Mouse (Mus musculus): ENCODE measurements around the gene Pik3r3. TPM values are rescaled to one million over a fixed set of nuclear protein-coding genes. Genes with fewer than 3 reads are reported as not detected.

Gene Pik3r3
- total and polyA plus RNA-seq, 2 experiments from 2014 or later = 8.5 to 10.3 TPM

GRCm38 (mm10) chr4:116220071-116220650, 1.3 kb upstream of the Pik3r3 start:
- Histone ChIP-seq H3K4me3 (ENCODE audit: low read depth, low read length) (peak overlapping the region; percentile 91), H3K9me3 (replicated peaks; ENCODE audit: control insufficient read depth, low read length) (no peaks in the 10 kb centered on the region), H3K9ac (replicated peaks; ENCODE audit: low read depth, low read length) (peak overlapping the region; percentile 88), H3K27ac (ENCODE audit: low read depth) (peak overlapping the region; percentile 100), H3K27me3 (ENCODE audit: control insufficient read depth, insufficient read depth, low read length) (no peaks in the 10 kb centered on the region), H3K36me3 (replicated peaks; ENCODE audit: control insufficient read depth, insufficient read depth, low read length) (no peaks in the 10 kb centered on the region), H3K4me1 (ENCODE audit: control insufficient read depth, insufficient read depth) (peaks cover 10% of the 10 kb centered on the region; the same call in 1 of the 2 replicates), H3K4me2 (ENCODE audit: low read depth, low read length) (peak overlapping the region; percentile 87)
- no peak for TF ChIP-seq EP300 (IDR thresholded peaks at IDR 0.05; ENCODE audit: low read depth)
- no peak for TF ChIP-seq CTCF (IDR thresholded peaks at IDR 0.05; ENCODE audit: low read depth)
- 17% methylated on average over 6 of the region's 6 CpGs for WGBS
- ATAC-seq (ENCODE audit: insufficient read depth, low read depth) (no peak), DNase-seq (ENCODE audit: low spot score) (peak; percentile 43)

- Histone ChIP-seq H3K4me3 (ENCODE audit: low read depth, low read length) (peak overlapping the region; percentile 91), H3K9me3 (replicated peaks; ENCODE audit: control insufficient read depth, low read length) (no peaks in the 10 kb centered on the region), H3K4me1 (ENCODE audit: control insufficient read depth, insufficient read depth) (peaks cover 10% of the 10 kb centered on the region; the same call in 1 of the 2 replicates), H3K27ac (ENCODE audit: low read depth) (peak overlapping the region; percentile 100), H3K9ac (replicated peaks; ENCODE audit: low read depth, low read length) (peak overlapping the region; percentile 88), H3K4me2 (ENCODE audit: low read depth, low read length) (peak overlapping the region; percentile 87), H3K36me3 (replicated peaks; ENCODE audit: control insufficient read depth, insufficient read depth, low read length) (no peaks in the 10 kb centered on the region), H3K27me3 (ENCODE audit: control insufficient read depth, insufficient read depth, low read length) (no peaks in the 10 kb centered on the region)
- no peak for TF ChIP-seq CTCF (IDR thresholded peaks at IDR 0.05; ENCODE audit: low read depth)
- no peak; the same call in 1 of the 2 replicates for TF ChIP-seq EP300 (IDR thresholded peaks at IDR 0.05; ENCODE audit: low read depth)
- ATAC-seq (ENCODE audit: insufficient read depth, low read depth) = peak; percentile 54
- WGBS = 0% methylated on average over 23 of the region's 26 CpGs
- no peak for DNase-seq (ENCODE audit: low spot score)
These were observed 658 bp upstream of the Pik3r3 start for GRCm38 (mm10) chr4:116220780-116221139.

GRCm38 (mm10) chr4:116221996-116222842, 801 bp downstream of the Pik3r3 start:
- Histone ChIP-seq H3K4me2 (ENCODE audit: low read depth, low read length) (peak overlapping the region; percentile 80), H3K36me3 (replicated peaks; ENCODE audit: control insufficient read depth, insufficient read depth, low read length) (no peaks in the 10 kb centered on the region), H3K4me3 (ENCODE audit: low read depth, low read length) (peak overlapping the region; percentile 88), H3K9ac (replicated peaks; ENCODE audit: low read depth, low read length) (peak overlapping the region; percentile 95), H3K27me3 (ENCODE audit: control insufficient read depth, insufficient read depth, low read length) (no peaks in the 10 kb centered on the region), H3K4me1 (ENCODE audit: control insufficient read depth, insufficient read depth) (0 out of 2 replicates have a peak, but pooled peaks cover 6% of the 10 kb centered on the region), H3K9me3 (replicated peaks; ENCODE audit: control insufficient read depth, low read length) (no peaks in the 10 kb centered on the region), H3K27ac (ENCODE audit: low read depth) (peak overlapping the region; percentile 99)
- WGBS = under 1% methylated on average over 23 of the region's 23 CpGs
- TF ChIP-seq CTCF (IDR thresholded peaks at IDR 0.05; ENCODE audit: low read depth) = no peak
- TF ChIP-seq EP300 (IDR thresholded peaks at IDR 0.05; ENCODE audit: low read depth) = no peak
- ATAC-seq (ENCODE audit: insufficient read depth, low read depth) (no peak), DNase-seq (ENCODE audit: low spot score) (peak; percentile 41)

- Histone ChIP-seq H3K9ac (replicated peaks; ENCODE audit: low read depth, low read length) (peak overlapping the region; percentile 95), H3K4me2 (ENCODE audit: low read depth, low read length) (peak overlapping the region; percentile 80), H3K27me3 (ENCODE audit: control insufficient read depth, insufficient read depth, low read length) (no peaks in the 10 kb centered on the region), H3K4me1 (ENCODE audit: control insufficient read depth, insufficient read depth) (0 out of 2 replicates have a peak, but pooled peaks cover 6% of the 10 kb centered on the region), H3K36me3 (replicated peaks; ENCODE audit: control insufficient read depth, insufficient read depth, low read length) (no peaks in the 10 kb centered on the region), H3K4me3 (ENCODE audit: low read depth, low read length) (peak overlapping the region; percentile 88), H3K9me3 (replicated peaks; ENCODE audit: control insufficient read depth, low read length) (no peaks in the 10 kb centered on the region), H3K27ac (ENCODE audit: low read depth) (peak overlapping the region; percentile 99)
- no peak for DNase-seq (ENCODE audit: low spot score)
- WGBS = 7% methylated on average over 6 of the region's 6 CpGs
- no peak for TF ChIP-seq CTCF (IDR thresholded peaks at IDR 0.05; ENCODE audit: low read depth)
- TF ChIP-seq EP300 (IDR thresholded peaks at IDR 0.05; ENCODE audit: low read depth) = no peak
- no peak for ATAC-seq (ENCODE audit: insufficient read depth, low read depth)
These were observed 1.4 kb downstream of the Pik3r3 start for GRCm38 (mm10) chr4:116222843-116223119.

DNA sequence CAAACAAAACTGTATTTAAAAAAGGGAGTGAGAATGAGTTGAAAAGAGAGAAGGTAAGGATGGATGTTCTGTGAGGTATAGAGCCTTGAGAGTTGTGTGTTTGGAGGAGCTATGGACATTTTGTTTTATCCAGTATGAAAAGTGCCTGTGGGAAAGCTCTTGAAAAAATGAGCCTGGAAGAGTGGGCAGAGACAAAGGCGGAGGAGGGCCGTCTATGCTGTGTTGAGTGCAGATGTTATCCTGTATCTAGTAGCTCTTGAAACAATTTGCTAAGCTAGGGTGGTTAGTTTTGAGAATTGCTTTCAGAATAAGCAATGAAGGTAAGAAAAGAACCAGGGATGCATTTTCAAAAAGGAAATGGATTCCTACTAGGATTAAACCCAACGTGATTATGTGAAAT, 22.0 kb downstream of the Pik3r3 start:
- ATAC-seq (ENCODE audit: insufficient read depth, low read depth) (no peak), DNase-seq (ENCODE audit: low spot score) (no peak)
- Histone ChIP-seq H3K9ac (replicated peaks; ENCODE audit: low read depth, low read length) (no peak overlapping the region), H3K27me3 (ENCODE audit: control insufficient read depth, insufficient read depth, low read length) (no peaks in the 10 kb centered on the region), H3K4me2 (ENCODE audit: low read depth, low read length) (no peak overlapping the region), H3K36me3 (replicated peaks; ENCODE audit: control insufficient read depth, insufficient read depth, low read length) (no peaks in the 10 kb centered on the region), H3K9me3 (replicated peaks; ENCODE audit: control insufficient read depth, low read length) (no peaks in the 10 kb centered on the region), H3K4me3 (ENCODE audit: low read depth, low read length) (no peak overlapping the region), H3K27ac (ENCODE audit: low read depth) (no peak overlapping the region), H3K4me1 (ENCODE audit: control insufficient read depth, insufficient read depth) (no peaks in the 10 kb centered on the region)
- TF ChIP-seq EP300 (IDR thresholded peaks at IDR 0.05; ENCODE audit: low read depth) (no peak), CTCF (IDR thresholded peaks at IDR 0.05; ENCODE audit: low read depth) (no peak)
- 69% methylated on average over 3 of the region's 3 CpGs for whole genome bisulfite sequencing
